Mouse (Mus musculus): ENCODE measurements at regions not wholly inside any gene's neighbourhood (a gene's known extent, or its start where the extent isn't known, plus 50 kb on each side); places are given as distances from the start of the nearest gene placed in this dataset.

- no peak for DNase-seq (ENCODE audit: low spot score in 2 of 2)
These were observed 80.2 kb upstream of the Shisa6 start for GRCm38 (mm10) chr11:66605998-66606397.

GRCm38 (mm10) chr11:66606646-66607045 lies 80.9 kb upstream of the Shisa6 start:
- no peak for DNase-seq (ENCODE audit: low spot score in 2 of 2)

GRCm38 (mm10) chr11:66609733-66610132 lies 84.0 kb upstream of the Shisa6 start:
- DNase-seq (ENCODE audit: low spot score in 2 of 2) = no peak

- DNase-seq (ENCODE audit: low spot score in 2 of 2) = peak in 1 of 2 experiments; percentile 21
These were observed 87.4 kb upstream of the Shisa6 start for GRCm38 (mm10) chr11:66613150-66613549.

DNA sequence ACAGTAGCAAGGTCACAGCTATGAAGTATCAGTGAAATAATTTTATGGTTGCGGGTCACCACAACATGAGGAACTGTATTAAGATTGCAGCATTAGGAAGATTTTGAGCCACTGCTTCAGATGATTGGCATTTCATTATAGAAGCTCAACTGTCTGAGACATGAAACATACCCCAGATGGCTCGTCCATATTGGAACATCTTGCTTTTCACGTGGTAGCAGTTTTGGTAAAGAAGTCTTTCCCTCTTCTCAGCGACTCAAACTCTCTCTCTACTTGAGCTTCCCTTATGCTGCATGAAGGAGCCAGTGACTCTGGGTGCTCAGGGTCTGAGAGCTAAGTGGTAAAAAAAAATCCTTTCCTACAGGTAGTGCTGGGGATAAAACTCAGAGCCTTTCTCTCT lies 99.7 kb upstream of the Shisa6 start:
- no peak for DNase-seq (ENCODE audit: low spot score in 2 of 2)

- no peak for DNase-seq (ENCODE audit: low spot score in 2 of 2)
These were observed 131.0 kb upstream of the Shisa6 start for GRCm38 (mm10) chr11:66656810-66657209.

DNA sequence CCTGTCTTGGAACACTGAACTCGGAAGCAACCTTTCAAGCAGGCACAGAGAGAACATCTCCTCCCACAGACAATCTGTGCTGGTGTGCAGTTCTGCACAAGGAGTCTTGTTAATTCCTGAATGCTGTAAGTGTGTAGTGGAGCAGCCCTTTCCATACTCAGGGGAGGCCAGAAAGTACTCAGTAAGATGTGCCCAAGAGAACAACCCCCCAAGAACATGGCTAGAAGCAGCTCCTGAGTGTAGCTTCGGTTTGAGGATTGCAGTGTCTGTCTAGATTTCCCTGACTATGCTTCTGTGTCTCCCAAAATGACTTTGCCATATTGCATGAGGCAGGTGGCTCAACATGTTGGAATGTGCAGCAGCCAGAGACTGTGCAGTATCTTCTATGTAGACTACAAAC lies 148.8 kb upstream of the Shisa6 start:
- DNase-seq (ENCODE audit: low spot score in 2 of 2) = peak; percentile 56 to 75

DNA sequence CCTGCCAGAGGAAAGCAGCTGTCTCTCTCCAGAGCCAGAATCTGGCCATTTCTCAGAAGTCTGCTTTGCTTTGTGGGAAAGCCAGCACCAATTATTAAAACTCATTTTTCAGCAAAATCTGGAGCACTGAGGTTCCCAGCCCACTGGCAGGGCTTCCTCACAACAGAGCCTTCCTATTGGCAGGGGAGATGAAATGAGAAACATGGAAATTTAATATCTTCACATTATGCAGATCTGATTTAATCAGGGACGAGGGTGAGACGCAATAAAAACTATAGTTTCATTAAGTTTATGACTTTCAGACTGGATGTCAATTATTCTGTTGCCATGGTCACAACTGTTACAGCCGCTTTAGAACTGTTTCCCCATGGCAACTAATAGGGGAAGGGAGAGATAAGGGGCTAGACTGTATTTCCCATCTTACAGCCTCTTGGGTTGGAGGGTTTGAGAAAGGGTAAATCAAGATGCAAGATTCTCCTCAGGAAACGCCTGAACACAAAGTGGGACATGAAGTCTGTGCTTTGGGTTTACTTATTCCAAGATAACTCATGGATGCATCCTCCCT lies 154.4 kb upstream of the Shisa6 start:
- DNase-seq (ENCODE audit: low spot score in 2 of 2) = no peak

DNA sequence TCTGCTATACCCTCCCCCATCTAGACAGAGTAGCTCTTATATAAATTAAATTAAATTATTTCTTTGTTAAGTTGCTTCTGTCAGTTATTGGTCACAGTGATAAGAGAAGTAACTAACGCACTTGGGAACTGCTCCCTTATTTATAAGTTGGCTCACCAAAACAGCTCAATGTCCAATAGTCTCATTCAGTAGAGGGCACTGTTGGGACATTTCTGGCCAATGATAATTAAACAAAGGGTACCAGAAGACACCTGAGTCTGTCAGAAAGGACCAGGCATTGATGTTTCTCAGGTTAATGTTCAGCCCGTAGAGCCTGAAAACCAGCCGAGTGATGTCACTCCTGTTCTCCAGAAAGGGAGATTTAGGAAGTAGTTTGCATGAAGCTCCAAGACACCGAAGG lies 156.1 kb upstream of the Shisa6 start:
- no peak for DNase-seq (ENCODE audit: low spot score in 2 of 2)

DNA sequence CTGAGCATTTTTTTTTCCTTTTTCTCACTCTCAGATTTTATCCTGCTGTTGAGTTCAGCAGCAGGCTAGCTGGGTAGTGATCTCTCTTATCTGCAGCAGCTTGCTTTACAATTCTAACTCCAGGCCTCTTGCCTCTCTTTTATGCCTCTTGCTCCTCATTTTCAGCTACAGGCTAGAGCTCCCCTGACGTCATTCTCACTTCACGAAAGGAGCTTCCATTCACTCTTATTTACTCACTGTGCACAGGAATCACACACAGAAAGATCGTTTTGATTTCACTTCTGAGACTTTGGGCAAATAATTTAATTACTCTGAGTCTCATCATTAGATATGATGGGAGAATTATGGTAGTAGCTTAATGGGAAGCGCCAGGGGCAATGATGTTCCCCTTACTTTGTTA lies 158.4 kb upstream of the Shisa6 start:
- DNase-seq (ENCODE audit: low spot score in 2 of 2) = no peak

- DNase-seq (ENCODE audit: low spot score in 2 of 2) = peak in 1 of 2 experiments; percentile 25
These were observed 169.0 kb upstream of the Shisa6 start for GRCm38 (mm10) chr11:66694651-66695266.

DNA sequence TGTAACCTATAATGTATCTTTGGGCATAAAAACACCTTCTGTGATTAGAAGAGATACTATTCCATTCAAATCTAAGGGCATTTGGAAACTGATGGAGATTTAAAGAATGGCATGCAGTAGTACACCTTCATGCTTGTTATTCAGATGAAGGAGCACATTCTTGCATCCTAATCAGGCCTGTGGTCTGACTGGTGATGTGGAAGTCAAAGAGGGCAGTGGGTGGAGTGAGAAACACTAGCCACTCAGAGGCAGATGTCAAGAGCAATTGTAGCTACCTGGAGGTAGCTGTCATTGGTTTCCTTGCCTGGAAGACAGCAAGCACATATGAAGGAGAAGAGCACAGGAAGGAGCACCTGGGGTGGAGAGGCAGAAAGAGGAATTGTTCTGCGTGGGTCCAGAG lies 171.0 kb upstream of the Shisa6 start:
- no peak for DNase-seq (ENCODE audit: low spot score in 2 of 2)

DNA sequence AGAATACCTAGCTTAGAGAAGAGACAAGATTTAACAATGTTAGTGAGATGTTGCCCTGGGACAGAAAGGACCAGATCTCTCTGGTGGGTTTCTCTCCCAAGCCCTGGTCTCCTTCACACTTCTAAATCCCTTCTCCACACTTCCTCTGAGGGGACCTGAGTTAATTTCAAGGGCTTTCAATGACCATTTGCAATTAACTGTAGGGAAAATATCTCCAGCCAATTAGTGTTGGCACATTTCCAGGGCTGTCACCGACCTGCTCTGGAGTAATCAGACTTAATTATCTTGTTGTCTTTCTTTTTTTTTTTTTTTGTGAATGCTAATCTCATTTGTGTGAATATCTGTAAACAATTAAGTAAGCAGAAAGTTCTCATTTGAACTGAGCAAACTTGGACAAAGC lies 166.3 kb upstream of the Pirt start:
- DNase-seq (ENCODE audit: low spot score in 2 of 2) = no peak

- DNase-seq (ENCODE audit: low spot score in 2 of 2) = no peak
These were observed 121.8 kb upstream of the Pirt start for GRCm38 (mm10) chr11:66789997-66790396.

GRCm38 (mm10) chr11:66806887-66807286 lies 104.9 kb upstream of the Pirt start:
- no peak for DNase-seq (ENCODE audit: low spot score in 2 of 2)

GRCm38 (mm10) chr11:66813310-66813709 lies 98.5 kb upstream of the Pirt start:
- DNase-seq (ENCODE audit: low spot score in 2 of 2) = no peak

DNA sequence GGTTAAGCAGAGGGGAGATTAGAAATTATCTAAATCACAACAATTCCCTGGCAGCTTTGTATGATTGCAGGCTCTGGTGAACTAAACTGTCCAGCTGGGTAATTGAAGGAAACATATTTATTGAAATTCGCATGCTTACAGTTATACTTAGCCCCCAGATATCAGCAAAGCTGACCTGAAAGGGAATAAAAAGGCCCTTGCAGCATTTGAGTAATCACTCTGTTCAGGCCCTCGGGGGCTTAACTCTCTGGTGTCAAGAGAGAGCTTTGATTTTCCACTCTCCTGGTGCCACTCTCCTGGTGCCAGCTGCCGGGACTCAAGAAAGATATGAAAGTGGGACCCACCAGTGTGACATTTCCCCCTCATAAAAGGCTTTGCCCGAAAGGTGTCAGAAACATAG lies 98.0 kb upstream of the Pirt start:
- no peak for DNase-seq (ENCODE audit: low spot score in 2 of 2)

DNA sequence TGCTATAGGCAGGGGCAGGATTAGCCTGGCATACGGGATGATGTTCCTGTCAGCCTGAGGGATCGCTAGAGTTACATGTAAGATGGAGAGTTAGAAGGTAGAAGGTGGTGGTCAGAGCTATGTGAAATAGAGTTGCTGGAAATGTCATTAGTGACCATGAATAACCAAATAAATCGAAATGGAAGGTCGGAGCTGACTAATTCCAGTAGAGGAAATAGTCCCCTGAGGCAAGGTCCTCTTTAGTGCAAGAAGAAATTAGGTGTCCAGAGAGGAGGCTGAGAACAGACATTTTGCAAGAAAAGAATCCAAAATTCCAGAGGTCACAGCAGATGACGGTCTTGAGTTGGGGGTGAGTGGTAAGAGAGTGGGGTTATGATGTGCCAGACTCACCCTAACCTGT lies 75.9 kb upstream of the Pirt start:
- DNase-seq (ENCODE audit: low spot score in 2 of 2) = no peak

DNA sequence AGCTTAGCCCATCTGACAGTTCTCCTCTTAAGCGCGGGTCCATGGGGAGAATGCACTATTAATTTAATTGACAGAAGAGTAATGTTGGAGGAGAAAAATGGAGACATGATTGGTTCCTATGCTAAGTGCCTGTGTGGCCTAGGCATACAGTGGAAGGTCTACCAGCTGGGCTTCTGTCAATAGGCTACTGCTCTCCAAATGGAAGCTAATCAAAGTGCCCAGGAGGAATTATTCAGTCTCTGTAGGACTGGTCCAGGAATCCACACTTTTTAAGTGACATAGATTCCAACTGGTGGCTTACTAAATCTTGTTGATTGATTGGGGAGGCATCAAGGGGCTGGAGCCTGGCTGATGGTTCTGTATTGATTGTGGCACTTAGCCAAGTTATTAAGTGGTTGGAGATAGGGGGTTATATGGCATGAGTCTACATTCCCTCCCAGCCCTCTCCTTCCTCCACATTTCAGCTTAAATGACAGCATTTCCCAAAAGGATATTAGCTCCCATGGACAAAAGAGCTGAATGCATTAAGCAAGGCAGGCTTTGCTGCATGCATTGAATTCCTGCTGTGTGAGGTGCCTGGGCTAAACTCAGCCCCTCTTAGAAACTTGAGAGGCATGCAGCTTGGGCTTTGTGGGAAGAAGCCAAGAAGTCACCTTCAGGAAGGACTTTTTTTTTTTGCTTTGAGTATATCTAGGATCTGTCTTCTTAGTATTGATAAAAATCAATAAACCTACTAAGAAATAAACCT lies 75.0 kb upstream of the Pirt start:
- DNase-seq (ENCODE audit: low spot score in 2 of 2) = no peak

- no peak for DNase-seq (ENCODE audit: low spot score in 2 of 2)
These were observed 66.5 kb upstream of the Pirt start for GRCm38 (mm10) chr11:66845238-66845637.

GRCm38 (mm10) chr11:66846043-66846775 lies 65.6 kb upstream of the Pirt start:
- peak; percentile 27 to 41 for DNase-seq (ENCODE audit: low spot score in 2 of 2)

All from right cerebral cortex, postnatal 10 days (tissue).